In genomic region chr2:131910847-131911246, GRCm38 (mm10) we compare ENCODE assay signal across 10 mouse cellular contexts. TPM values are rescaled to one million over a fixed set of nuclear protein-coding genes. Genes with fewer than 3 reads are reported as not detected.
DNase-seq lines count a peak whose midpoint lies in the region; ATAC-seq lines count a peak whose summit lies in the region.
"Had no signal": no experiment of that assay in that cellular context is flagged by ENCODE, and none has a peak within 500 bp of the region (broad histone marks: within the 10 kb centered on the region; RNA-seq: fewer than 3 reads in every experiment).

No protein-coding gene starts in this region.

- H3K4me2 ChIP-seq in heart, embryonic 14.5 days (ENCODE audit: low read length) = peak overlapping the region; percentile 73
- peak overlapping the region; percentile 81 for H3K4me2 ChIP-seq in hindbrain, embryonic 11.5 days (replicated peaks; ENCODE audit: low read depth, low read length)
- peak overlapping the region; percentile 62 for H3K4me2 ChIP-seq in midbrain, embryonic 13.5 days (replicated peaks)

- no peak for ATAC-seq in heart, embryonic 14.5 days (ENCODE audit: insufficient number of reproducible peaks, insufficient read depth, low FRiP score, low read depth)
- no peak for ATAC-seq in hindbrain, embryonic 11.5 days (ENCODE audit: low FRiP score)
- no peak for ATAC-seq in midbrain, embryonic 13.5 days

- no peaks in the 10 kb centered on the region for H3K9me3 ChIP-seq in heart, embryonic 14.5 days (ENCODE audit: control insufficient read depth, low read length)
- H3K9me3 ChIP-seq in hindbrain, embryonic 11.5 days (ENCODE audit: control insufficient read depth, low read length) = no peaks in the 10 kb centered on the region
- H3K9me3 ChIP-seq in midbrain, embryonic 13.5 days = no peaks in the 10 kb centered on the region

- peak overlapping the region; percentile 7 to 66; a peak in 2 of 4 replicates for H3K4me3 ChIP-seq in heart, embryonic 14.5 days (ENCODE audit: control insufficient read depth in 1 of 2, insufficient read depth in 1 of 2, low read depth in 1 of 2, low read length in 2 of 2)
- peak overlapping the region; percentile 2; the same call in 1 of the 2 replicates for H3K4me3 ChIP-seq in brown adipose tissue, adult 24 weeks (ENCODE audit: insufficient read depth, low read depth, low read length)
- peak overlapping the region; percentile 69; the same call in 1 of the 2 replicates for H3K4me3 ChIP-seq in hindbrain, embryonic 11.5 days (ENCODE audit: low read depth, low read length)
- peak overlapping the region; percentile 60 for H3K4me3 ChIP-seq in midbrain, embryonic 13.5 days (replicated peaks)

- peaks cover 8 to 26% of the 10 kb centered on the region in 2 experiments for H3K4me1 ChIP-seq in heart, embryonic 14.5 days (ENCODE audit: control insufficient read depth in 2 of 2, insufficient read depth in 2 of 2, low read length in 2 of 2)
- peaks cover 32% of the 10 kb centered on the region for H3K4me1 ChIP-seq in brown adipose tissue, adult 24 weeks (ENCODE audit: control insufficient read depth, insufficient read depth, insufficient read length, low read length)
- no peaks in the 10 kb centered on the region for H3K4me1 ChIP-seq in hindbrain, embryonic 11.5 days (replicated peaks; ENCODE audit: control insufficient read depth, insufficient read depth, low read length)
- H3K4me1 ChIP-seq in midbrain, embryonic 13.5 days (replicated peaks) = peaks cover 35% of the 10 kb centered on the region

- intact Hi-C loops in heart, postnatal 10 days (cut with DNase I) = no loop called here

- no peaks in the 10 kb centered on the region for H3K27me3 ChIP-seq in heart, embryonic 14.5 days (ENCODE audit: control insufficient read depth, insufficient read depth, low read length)
- H3K27me3 ChIP-seq in hindbrain, embryonic 11.5 days (ENCODE audit: control insufficient read depth, insufficient read depth, low read length) = no peaks in the 10 kb centered on the region
- H3K27me3 ChIP-seq in midbrain, embryonic 13.5 days = no peaks in the 10 kb centered on the region

- H3K27ac ChIP-seq in heart, embryonic 14.5 days (replicated peaks in 1 of 2; ENCODE audit: control insufficient read depth in 1 of 2, insufficient read depth in 1 of 2, low read depth in 2 of 2, low read length in 2 of 2) = no peak overlapping the region
- no peak overlapping the region for H3K27ac ChIP-seq in brown adipose tissue, adult 24 weeks (replicated peaks; ENCODE audit: low read depth, low read length)
- H3K27ac ChIP-seq in hindbrain, embryonic 11.5 days (ENCODE audit: low read depth, low read length) = no peak overlapping the region
- no peak overlapping the region for H3K27ac ChIP-seq in midbrain, embryonic 13.5 days

- peak overlapping the region; percentile 88 for H3K9ac ChIP-seq in heart, embryonic 14.5 days (ENCODE audit: low read length)
- no peak overlapping the region for H3K9ac ChIP-seq in hindbrain, embryonic 11.5 days (ENCODE audit: low read depth, low read length)
- peak overlapping the region; percentile 77 for H3K9ac ChIP-seq in midbrain, embryonic 13.5 days (replicated peaks)

- no peak for DNase-seq in heart, postnatal 10 days
- DNase-seq in hindbrain, embryonic 11.5 days (ENCODE audit: low spot score) = no peak
- no peak for DNase-seq in adrenal gland, adult (ENCODE audit: inconsistent age in 2 of 2, low spot score in 1 of 2)
- DNase-seq in c-Kit-positive CD71-positive TER-119-positive erythroid progenitor cells, embryonic 14.5 days (ENCODE audit: low spot score) = no peak
- DNase-seq in embryo, embryonic 10 days (ENCODE audit: low spot score) = no peak

- 0 out of 2 replicates have a peak, but pooled peaks cover 5% of the 10 kb centered on the region for H3K36me3 ChIP-seq in heart, embryonic 14.5 days (ENCODE audit: control insufficient read depth, insufficient read depth, low read length)
- no peaks in the 10 kb centered on the region for H3K36me3 ChIP-seq in hindbrain, embryonic 11.5 days (ENCODE audit: control insufficient read depth, insufficient read depth, low read length)
- H3K36me3 ChIP-seq in midbrain, embryonic 13.5 days = no peaks in the 10 kb centered on the region

- WGBS in heart, embryonic 14.5 days = 56% methylated on average over 2 of the region's 2 CpGs
- 57% methylated on average over 2 of the region's 2 CpGs for WGBS in hindbrain, embryonic 11.5 days
- WGBS in midbrain, embryonic 13.5 days = 38% methylated on average over 2 of the region's 2 CpGs

RNA-seq across cellular contexts. Expression of gene Prn, which starts 1.1 kb away (rescaled TPM):
- polyA plus RNA-seq in heart, embryonic 14.5 days (2014; fragmentation: Nextera tagmentation; extraction: Ambion mirVana) = not detected in 2 replicates
- total RNA-seq in heart, postnatal 10 days (2021) = 1 to 10 TPM; 1.4 to 6.6 TPM
- not detected in 2 replicates for polyA plus RNA-seq in brown adipose tissue, adult 24 weeks (2012; ENCODE audit: insufficient read depth, insufficient read length, missing spikeins)
- not detected in 2 replicates for polyA plus RNA-seq in hindbrain, embryonic 11.5 days (2014; fragmentation: Nextera tagmentation; extraction: Ambion mirVana)
- polyA plus RNA-seq in midbrain, embryonic 13.5 days (2015; fragmentation: Nextera tagmentation; extraction: Ambion mirVana) = 0.34 TPM in 1 of 2 replicates, not detected in the other
- total RNA-seq: ES-E14 had no signal
- polyA plus RNA-seq: large intestine, adult 2 months had no signal

RNA-seq across cellular contexts. Expression of gene Prnp, which starts 1.1 kb away (rescaled TPM):
- 69.1 and 75.7 TPM in 2 replicates for polyA plus RNA-seq in heart, embryonic 14.5 days (2014; fragmentation: Nextera tagmentation; extraction: Ambion mirVana)
- 100 to 1,000 TPM in 1 of 2 experiments, 10 to 100 TPM in 1; 83.6 to 102 TPM for total RNA-seq in heart, postnatal 10 days (2021)
- 105 and 119 TPM in 2 replicates for polyA plus RNA-seq in brown adipose tissue, adult 24 weeks (2012; ENCODE audit: insufficient read depth, insufficient read length, missing spikeins)
- 34.4 and 35.1 TPM in 2 replicates for polyA plus RNA-seq in hindbrain, embryonic 11.5 days (2014; fragmentation: Nextera tagmentation; extraction: Ambion mirVana)
- 109 and 114 TPM in 2 replicates for polyA plus RNA-seq in midbrain, embryonic 13.5 days (2015; fragmentation: Nextera tagmentation; extraction: Ambion mirVana)

RNA-seq across cellular contexts. Expression of gene Prnd, which starts 39.8 kb away (rescaled TPM):
- 29.7 and 37.8 TPM in 2 replicates for polyA plus RNA-seq in heart, embryonic 14.5 days (2014; fragmentation: Nextera tagmentation; extraction: Ambion mirVana)
- total RNA-seq in heart, postnatal 10 days (2021) = 10 to 100 TPM; 16.1 to 26.7 TPM
- 0.58 and 0.71 TPM in 2 replicates for polyA plus RNA-seq in brown adipose tissue, adult 24 weeks (2012; ENCODE audit: insufficient read depth, insufficient read length, missing spikeins)
- polyA plus RNA-seq in hindbrain, embryonic 11.5 days (2014; fragmentation: Nextera tagmentation; extraction: Ambion mirVana) = 6.2 and 8.2 TPM in 2 replicates
- polyA plus RNA-seq in midbrain, embryonic 13.5 days (2015; fragmentation: Nextera tagmentation; extraction: Ambion mirVana) = 8.7 and 9.2 TPM in 2 replicates

RNA-seq across cellular contexts. Expression of gene Erv3, which starts 51.3 kb away (rescaled TPM):
- polyA plus RNA-seq in heart, embryonic 14.5 days (2014; fragmentation: Nextera tagmentation; extraction: Ambion mirVana) = not detected in 2 replicates
- not detected for total RNA-seq in heart, postnatal 10 days (2021)
- polyA plus RNA-seq in brown adipose tissue, adult 24 weeks (2012; ENCODE audit: insufficient read depth, insufficient read length, missing spikeins) = not detected in 2 replicates
- not detected in 2 replicates for polyA plus RNA-seq in hindbrain, embryonic 11.5 days (2014; fragmentation: Nextera tagmentation; extraction: Ambion mirVana)
- not detected in 2 replicates for polyA plus RNA-seq in midbrain, embryonic 13.5 days (2015; fragmentation: Nextera tagmentation; extraction: Ambion mirVana)
- total RNA-seq: ES-E14 had no signal
- polyA plus RNA-seq: large intestine, adult 2 months had no signal

Comparison
In these comparisons a context has a peak if more than half of its experiments do, and no peak if none do; other contexts are left out.
1. H3K4me3 ChIP-seq: peak in every context shown above with its lines; median percentile 69 in hindbrain, embryonic 11.5 days; 60 in midbrain, embryonic 13.5 days; 36 in heart, embryonic 14.5 days; 2 in brown adipose tissue, adult 24 weeks.